Mouse (Mus musculus) intestine, embryonic 15.5 days (tissue): ENCODE results near the gene Cblb. TPM values are rescaled to one million over a fixed set of nuclear protein-coding genes. Genes with fewer than 3 reads are reported as not detected.
A peak's percentile ranks its signal among the peaks of the same experiment; 100 is the strongest.

Experiments used
- ATAC-seq: fragments of 200-750 bp; cut with Nextera tagmentation; 2 replicates; pipeline ENCODE4 v1.8.0; 2017; ENCODE audit warnings: moderate TSS enrichment, moderate library complexity
- H3K27ac ChIP-seq: fragments of 300-500 bp; sonication (generic); 2 replicates; pipeline ENCODE4 v1.5.1; 2015; ENCODE audit warnings: mild to moderate bottlenecking, inconsistent platforms
- H3K27me3 ChIP-seq: fragments of 300-500 bp; sonication (generic); replicated peaks from 2 replicates; pipeline ENCODE4 v1.6.1; 2015; ENCODE audit warnings: inconsistent platforms
- H3K36me3 ChIP-seq: fragments of 300-500 bp; sonication (generic); 2 replicates; pipeline ENCODE4 v1.6.1; 2015; ENCODE audit warnings: inconsistent platforms
- H3K4me1 ChIP-seq: fragments of 300-500 bp; sonication (generic); replicated peaks from 2 replicates; pipeline ENCODE4 v1.6.1; 2015; ENCODE audit warnings: inconsistent platforms
- H3K4me2 ChIP-seq: fragments of 300-500 bp; sonication (generic); replicated peaks from 2 replicates; pipeline ENCODE4 v1.6.1; 2015; ENCODE audit warnings: mild to moderate bottlenecking, inconsistent platforms
- H3K4me3 ChIP-seq: fragments of 300-500 bp; sonication (generic); replicated peaks from 2 replicates; pipeline ENCODE4 v1.5.1; 2015; ENCODE audit warnings: inconsistent platforms
- H3K9ac ChIP-seq: fragments of 300-500 bp; sonication (generic); 2 replicates; pipeline ENCODE4 v1.6.1; 2015; ENCODE audit warnings: inconsistent platforms
- H3K9me3 ChIP-seq: fragments of 300-500 bp; sonication (generic); 2 replicates; pipeline ENCODE4 v1.6.1; 2016; ENCODE audit warnings: inconsistent platforms
- WGBS: fragments of 180-500 bp; shearing (Covaris S2); methylation state at CpG from one replicate; pipeline ENCODE4 v1.1.7; 2015; 5-methylcytosine and 5-hydroxymethylcytosine counted together
- polyA plus RNA-seq: library from polyadenylated mRNA; unstranded; fragments of >200 nt; fragmentation: Nextera tagmentation; extraction: Ambion mirVana; gene quantifications from 2 replicates; pipeline ENCODE4 v1.2.1, GENCODE M21; 2015

The Cblb gene
- polyA plus RNA-seq, 1 experiment from 2014 or later = 7.0 TPM

DNA sequence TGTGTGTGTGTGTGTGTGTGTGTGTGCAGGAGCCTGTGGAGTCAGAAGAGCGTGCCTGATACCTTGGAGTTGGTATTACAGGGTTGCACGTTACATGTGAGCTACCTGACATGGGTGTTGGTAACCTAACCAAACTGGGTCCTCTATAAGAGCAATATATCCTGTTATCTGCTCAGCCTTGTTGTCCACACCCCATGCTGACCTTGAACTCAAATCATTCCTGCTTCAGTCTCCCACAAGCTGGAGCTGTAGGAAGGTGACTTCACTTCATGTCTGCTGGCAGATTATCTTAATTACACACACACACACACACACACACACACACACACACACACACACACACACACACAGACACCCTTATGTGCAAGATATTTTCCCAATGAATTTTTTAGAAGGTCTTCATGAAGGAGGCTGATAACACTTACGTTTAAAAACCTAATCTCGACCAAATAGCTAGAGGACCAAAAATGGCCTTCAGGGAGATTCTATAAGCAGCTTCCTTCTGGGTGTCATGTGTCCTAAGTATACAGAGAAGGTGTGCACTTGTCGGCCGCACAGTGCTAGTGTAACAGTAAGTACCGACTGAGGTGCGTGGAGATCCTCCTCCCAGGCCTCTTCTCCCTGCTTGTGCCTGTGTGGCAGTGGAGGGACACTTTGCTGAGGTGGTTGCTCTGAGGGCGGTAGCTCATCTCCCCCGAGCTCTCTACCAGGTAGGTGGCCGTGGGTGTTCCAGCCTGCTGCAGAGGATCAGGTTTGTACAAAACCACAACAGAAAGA lies 49.8 kb downstream of the Cblb start:
- Histone ChIP-seq H3K27ac (no peak overlapping the region), H3K9ac (no peak overlapping the region), H3K27me3 (no peaks in the 10 kb centered on the region), H3K9me3 (no peaks in the 10 kb centered on the region), H3K4me3 (no peak overlapping the region), H3K4me2 (no peak overlapping the region), H3K4me1 (peaks cover 4% of the 10 kb centered on the region), H3K36me3 (no peaks in the 10 kb centered on the region)
- peak; percentile 43 for ATAC-seq
- WGBS = 73% methylated on average over 11 of the region's 11 CpGs

GRCm38 (mm10) chr16:52081756-52082155 lies 50.7 kb downstream of the Cblb start:
- WGBS = 44% methylated on average over 3 of the region's 3 CpGs
- Histone ChIP-seq H3K27me3 (no peaks in the 10 kb centered on the region), H3K4me1 (peaks cover 4% of the 10 kb centered on the region), H3K36me3 (no peaks in the 10 kb centered on the region), H3K9me3 (no peaks in the 10 kb centered on the region), H3K9ac (no peak overlapping the region), H3K4me2 (no peak overlapping the region), H3K27ac (no peak overlapping the region), H3K4me3 (no peak overlapping the region)
- ATAC-seq = no peak

GRCm38 (mm10) chr16:52086793-52087450 lies 55.9 kb downstream of the Cblb start:
- 85% methylated on average over 9 of the region's 9 CpGs for WGBS

DNA sequence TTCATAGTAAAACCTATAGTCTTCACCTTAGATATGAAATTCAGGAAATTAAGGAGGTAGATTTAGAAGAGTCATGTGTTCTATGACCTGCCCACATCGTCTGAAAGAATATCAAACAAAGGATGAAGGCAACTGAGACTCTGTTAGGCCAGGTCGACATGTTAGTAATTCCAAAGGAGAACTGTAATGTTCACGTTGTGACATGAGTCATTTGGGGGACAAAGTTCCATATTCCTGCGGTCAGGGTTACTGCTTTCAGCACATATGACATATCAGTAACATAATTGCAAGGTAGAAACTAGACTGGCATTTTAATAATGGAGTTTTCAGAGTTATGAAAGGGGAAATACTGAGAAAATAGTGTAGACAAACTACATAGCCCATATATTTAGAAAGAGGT lies 58.3 kb downstream of the Cblb start:
- Histone ChIP-seq H3K9ac (no peak overlapping the region), H3K9me3 (no peaks in the 10 kb centered on the region), H3K4me1 (0 out of 2 replicates have a peak, but pooled peaks cover 8% of the 10 kb centered on the region), H3K27ac (no peak overlapping the region), H3K36me3 (no peaks in the 10 kb centered on the region), H3K27me3 (no peaks in the 10 kb centered on the region), H3K4me2 (no peak overlapping the region), H3K4me3 (no peak overlapping the region)
- 78% methylated on average over 4 of the region's 4 CpGs for WGBS
- ATAC-seq = no peak

More at GRCm38 (mm10) chr16:52086793-52087450, 55.9 kb downstream of the Cblb start:
- H3K27ac ChIP-seq = no peak overlapping the region
- no peak overlapping the region for H3K4me3 ChIP-seq
- no peak overlapping the region for H3K9ac ChIP-seq
- H3K36me3 ChIP-seq = no peaks in the 10 kb centered on the region
- H3K27me3 ChIP-seq = no peaks in the 10 kb centered on the region
- no peaks in the 10 kb centered on the region for H3K4me1 ChIP-seq
- 0 out of 2 replicates have a peak, but pooled peaks have one; percentile 31 for ATAC-seq
- no peak overlapping the region for H3K4me2 ChIP-seq
- H3K9me3 ChIP-seq = no peaks in the 10 kb centered on the region

DNA sequence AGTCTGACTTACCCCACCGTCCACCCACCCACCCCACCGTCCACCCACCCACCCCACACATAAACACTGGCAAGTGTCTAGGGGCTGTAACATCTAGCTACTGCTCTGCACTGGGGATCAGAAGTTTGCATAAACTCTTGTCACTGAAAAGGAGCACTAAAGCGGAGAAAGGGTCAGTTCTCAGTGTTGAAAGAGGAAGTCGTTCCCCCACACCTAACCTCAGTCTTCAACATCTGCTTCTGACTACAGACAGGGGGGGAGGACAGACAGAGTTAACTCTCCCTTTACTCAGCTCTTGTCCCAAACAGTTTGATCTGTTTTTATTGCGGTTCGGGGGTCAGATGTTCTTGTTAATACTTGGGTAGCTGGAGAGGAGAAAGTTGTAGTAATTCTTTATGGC lies 59.9 kb downstream of the Cblb start:
- H3K4me2 ChIP-seq = no peak overlapping the region
- H3K9me3 ChIP-seq = no peaks in the 10 kb centered on the region
- no peaks in the 10 kb centered on the region for H3K27me3 ChIP-seq
- ATAC-seq = no peak
- no peak overlapping the region for H3K4me3 ChIP-seq
- WGBS = 35% methylated on average over 6 of the region's 6 CpGs
- H3K27ac ChIP-seq = no peak overlapping the region
- H3K36me3 ChIP-seq = no peaks in the 10 kb centered on the region
- 0 out of 2 replicates have a peak, but pooled peaks cover 8% of the 10 kb centered on the region for H3K4me1 ChIP-seq
- no peak overlapping the region for H3K9ac ChIP-seq

GRCm38 (mm10) chr16:52093325-52094253 lies 62.6 kb downstream of the Cblb start:
- 47% methylated on average over 9 of the region's 9 CpGs for WGBS
- H3K27ac ChIP-seq = no peak overlapping the region
- H3K36me3 ChIP-seq = no peaks in the 10 kb centered on the region
- 0 out of 2 replicates have a peak, but pooled peaks cover 8% of the 10 kb centered on the region for H3K4me1 ChIP-seq
- no peak overlapping the region for H3K4me2 ChIP-seq
- no peak overlapping the region for H3K9ac ChIP-seq
- H3K27me3 ChIP-seq = no peaks in the 10 kb centered on the region
- no peak for ATAC-seq
- no peaks in the 10 kb centered on the region for H3K9me3 ChIP-seq
- H3K4me3 ChIP-seq = no peak overlapping the region

DNA sequence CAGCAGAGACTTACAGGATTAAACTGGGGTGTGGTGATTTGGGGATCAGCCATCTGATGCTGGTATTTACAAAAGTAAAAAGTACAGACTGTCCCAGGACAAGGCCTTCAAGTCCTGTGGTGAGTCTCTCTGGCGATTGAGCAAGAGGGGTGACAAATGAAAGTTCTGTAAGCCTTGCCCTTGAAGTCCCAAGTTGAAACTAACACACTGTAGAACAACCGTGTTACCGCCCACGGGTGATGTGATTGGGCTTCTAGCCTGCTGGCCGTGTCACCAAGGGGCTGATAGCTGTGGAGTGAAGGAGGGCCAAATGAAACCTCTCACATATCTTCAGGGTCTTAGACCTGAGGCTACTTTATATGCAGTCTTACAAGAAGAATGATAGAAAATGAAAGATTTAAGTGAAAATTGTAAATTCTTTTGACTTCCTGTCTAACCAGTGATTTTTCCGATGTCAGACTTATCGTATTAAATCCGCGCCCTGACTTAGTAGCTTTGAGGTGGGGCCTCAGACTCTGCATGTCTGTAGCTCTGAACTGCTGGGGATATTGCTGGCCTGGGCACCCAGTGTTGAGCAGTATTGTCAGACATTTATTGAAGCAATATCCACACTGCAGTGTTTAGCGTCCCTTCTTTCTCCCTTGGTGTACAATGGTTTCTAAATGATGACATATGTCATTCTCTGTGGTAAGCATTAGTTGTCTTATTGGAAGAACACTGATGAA lies 63.9 kb downstream of the Cblb start:
- no peak overlapping the region for H3K27ac ChIP-seq
- H3K4me1 ChIP-seq = 0 out of 2 replicates have a peak, but pooled peaks cover 8% of the 10 kb centered on the region
- ATAC-seq = no peak
- H3K4me2 ChIP-seq = no peak overlapping the region
- WGBS = 88% methylated on average over 10 of the region's 10 CpGs
- no peaks in the 10 kb centered on the region for H3K9me3 ChIP-seq
- no peak overlapping the region for H3K4me3 ChIP-seq
- H3K9ac ChIP-seq = no peak overlapping the region
- H3K36me3 ChIP-seq = no peaks in the 10 kb centered on the region
- H3K27me3 ChIP-seq = no peaks in the 10 kb centered on the region

GRCm38 (mm10) chr16:52095643-52096042 lies 64.6 kb downstream of the Cblb start:
- H3K4me3 ChIP-seq = no peak overlapping the region
- no peak overlapping the region for H3K4me2 ChIP-seq
- H3K4me1 ChIP-seq = 0 out of 2 replicates have a peak, but pooled peaks cover 8% of the 10 kb centered on the region
- no peaks in the 10 kb centered on the region for H3K36me3 ChIP-seq
- H3K27me3 ChIP-seq = no peaks in the 10 kb centered on the region
- WGBS = 67% methylated on average over 3 of the region's 3 CpGs
- H3K27ac ChIP-seq = no peak overlapping the region
- ATAC-seq = no peak
- H3K9ac ChIP-seq = no peak overlapping the region
- no peaks in the 10 kb centered on the region for H3K9me3 ChIP-seq

DNA sequence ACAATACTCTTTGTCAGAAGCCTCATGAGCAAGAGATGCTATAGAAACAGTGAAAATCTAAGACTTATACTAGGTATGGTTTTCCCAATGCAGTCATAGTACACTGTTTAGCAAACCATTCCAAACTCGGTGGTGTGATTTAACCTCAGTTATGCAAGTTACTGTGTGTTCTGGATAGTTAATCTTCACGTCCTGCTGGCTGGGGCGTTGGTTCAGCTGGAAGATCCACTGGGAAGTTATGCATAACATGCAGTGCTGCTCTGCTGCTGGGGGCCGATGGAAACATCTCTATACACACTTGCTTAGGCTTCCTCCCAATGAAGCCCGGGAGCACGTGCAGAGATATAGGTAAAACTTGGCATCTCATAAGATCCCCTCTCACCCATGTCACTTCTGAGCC lies 69.4 kb downstream of the Cblb start:
- ATAC-seq = no peak
- 81% methylated on average over 6 of the region's 6 CpGs for WGBS

GRCm38 (mm10) chr16:52104608-52105007 lies 73.6 kb downstream of the Cblb start:
- no peak overlapping the region for H3K9ac ChIP-seq
- WGBS = 89% methylated on average over 9 of the region's 9 CpGs
- no peak overlapping the region for H3K4me3 ChIP-seq
- no peaks in the 10 kb centered on the region for H3K9me3 ChIP-seq
- no peaks in the 10 kb centered on the region for H3K36me3 ChIP-seq
- no peaks in the 10 kb centered on the region for H3K27me3 ChIP-seq
- no peak for ATAC-seq
- no peaks in the 10 kb centered on the region for H3K4me1 ChIP-seq
- no peak overlapping the region for H3K27ac ChIP-seq
- H3K4me2 ChIP-seq = no peak overlapping the region

More for the DNA sequence above, 69.4 kb downstream of the Cblb start:
- Histone ChIP-seq H3K4me2 (no peak overlapping the region), H3K27ac (no peak overlapping the region), H3K27me3 (no peaks in the 10 kb centered on the region), H3K9ac (no peak overlapping the region), H3K4me3 (no peak overlapping the region), H3K9me3 (no peaks in the 10 kb centered on the region), H3K4me1 (no peaks in the 10 kb centered on the region), H3K36me3 (no peaks in the 10 kb centered on the region)

DNA sequence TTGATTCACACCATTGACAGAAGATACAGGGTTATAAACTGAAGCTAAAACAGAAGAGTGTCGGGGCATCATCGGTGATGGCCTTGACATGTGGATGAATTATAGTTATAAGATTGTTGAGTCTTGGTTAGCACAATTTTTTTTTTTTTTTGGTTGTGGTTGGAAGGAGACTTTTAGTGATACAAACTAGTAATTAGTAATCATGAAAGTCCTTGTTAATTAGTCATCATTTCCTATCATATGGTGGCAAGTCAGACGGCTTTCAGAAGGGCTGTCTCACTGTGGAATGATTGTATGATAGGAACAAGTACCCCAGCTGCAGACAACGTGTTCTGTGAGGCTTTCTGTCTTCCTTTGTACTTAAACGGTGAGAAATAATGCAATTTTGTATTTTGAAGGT lies 76.8 kb downstream of the Cblb start:
- no peak overlapping the region for H3K4me3 ChIP-seq
- H3K27ac ChIP-seq = no peak overlapping the region
- H3K4me2 ChIP-seq = no peak overlapping the region
- H3K9me3 ChIP-seq = no peaks in the 10 kb centered on the region
- no peak overlapping the region for H3K9ac ChIP-seq
- no peaks in the 10 kb centered on the region for H3K36me3 ChIP-seq
- no peak for ATAC-seq
- WGBS = 78% methylated on average over 5 of the region's 5 CpGs
- H3K4me1 ChIP-seq = no peaks in the 10 kb centered on the region
- no peaks in the 10 kb centered on the region for H3K27me3 ChIP-seq
